Mouse (Mus musculus): Measurements from ENCODE around the gene Rab21. TPM values are rescaled to one million over a fixed set of nuclear protein-coding genes. Genes with fewer than 3 reads are reported as not detected.
"Not testable (repeated sequence)": the region's sequence is repeated elsewhere in the genome, so short reads cannot be mapped to it uniquely, and the experiment has no call there.

The Rab21 gene
- polyA plus RNA-seq, 1 experiment from 2014 or later, result 15.4 TPM

- H3K4me3 ChIP-seq (ENCODE audit: low read depth, low read length), result no peak overlapping the region
- no peak overlapping the region for H3K9ac ChIP-seq (replicated peaks; ENCODE audit: low read depth, low read length)
- H3K4me1 ChIP-seq (ENCODE audit: control insufficient read depth, insufficient read depth, low read length), result no peaks in the 10 kb centered on the region
- WGBS, result 90% methylated on average over 9 of the region's 9 CpGs
- H3K27me3 ChIP-seq (ENCODE audit: control insufficient read depth, insufficient read depth, low read length), result no peaks in the 10 kb centered on the region
- no peak for ATAC-seq (ENCODE audit: low read depth)
- no peak overlapping the region for H3K4me2 ChIP-seq (ENCODE audit: low read depth, low read length)
- no peaks in the 10 kb centered on the region for H3K9me3 ChIP-seq (ENCODE audit: control insufficient read depth, low read length)
- no peak overlapping the region for H3K27ac ChIP-seq (ENCODE audit: low read depth, low read length)
- H3K36me3 ChIP-seq (ENCODE audit: control insufficient read depth, insufficient read depth, low read length), result 0 out of 2 replicates have a peak, but pooled peaks cover 3% of the 10 kb centered on the region
These were observed 18.1 kb upstream of the Rab21 start for GRCm38 (mm10) chr10:115333528-115333927.

GRCm38 (mm10) chr10:115332997-115333396 lies 17.6 kb upstream of the Rab21 start:
- no peak for ATAC-seq (ENCODE audit: low read depth)
- H3K9me3 ChIP-seq (ENCODE audit: control insufficient read depth, low read length), result no peaks in the 10 kb centered on the region
- H3K27me3 ChIP-seq (ENCODE audit: control insufficient read depth, insufficient read depth, low read length), result no peaks in the 10 kb centered on the region
- H3K4me1 ChIP-seq (ENCODE audit: control insufficient read depth, insufficient read depth, low read length), result no peaks in the 10 kb centered on the region
- H3K27ac ChIP-seq (ENCODE audit: low read depth, low read length), result no peak overlapping the region
- H3K4me2 ChIP-seq (ENCODE audit: low read depth, low read length), result no peak overlapping the region
- 0 out of 2 replicates have a peak, but pooled peaks cover under 1% of the 10 kb centered on the region for H3K36me3 ChIP-seq (ENCODE audit: control insufficient read depth, insufficient read depth, low read length)
- WGBS, result 91% methylated on average over 4 of the region's 4 CpGs
- H3K4me3 ChIP-seq (ENCODE audit: low read depth, low read length), result no peak overlapping the region
- no peak overlapping the region for H3K9ac ChIP-seq (replicated peaks; ENCODE audit: low read depth, low read length)

GRCm38 (mm10) chr10:115332420-115332952 lies 17.1 kb upstream of the Rab21 start:
- Histone ChIP-seq H3K27me3 (ENCODE audit: control insufficient read depth, insufficient read depth, low read length) (no peaks in the 10 kb centered on the region), H3K9me3 (ENCODE audit: control insufficient read depth, low read length) (no peaks in the 10 kb centered on the region), H3K9ac (replicated peaks; ENCODE audit: low read depth, low read length) (no peak overlapping the region), H3K4me3 (ENCODE audit: low read depth, low read length) (no peak overlapping the region), H3K4me1 (ENCODE audit: control insufficient read depth, insufficient read depth, low read length) (no peaks in the 10 kb centered on the region), H3K36me3 (ENCODE audit: control insufficient read depth, insufficient read depth, low read length) (no peaks in the 10 kb centered on the region), H3K4me2 (ENCODE audit: low read depth, low read length) (no peak overlapping the region), H3K27ac (ENCODE audit: low read depth, low read length) (no peak overlapping the region)
- WGBS, result 85% methylated on average over 8 of the region's 8 CpGs
- ATAC-seq (ENCODE audit: low read depth), result no peak

- no peaks in the 10 kb centered on the region for H3K27me3 ChIP-seq (ENCODE audit: control insufficient read depth, insufficient read depth, low read length)
- H3K9ac ChIP-seq (replicated peaks; ENCODE audit: low read depth, low read length), result no peak overlapping the region
- H3K4me1 ChIP-seq (ENCODE audit: control insufficient read depth, insufficient read depth, low read length), result no peaks in the 10 kb centered on the region
- 88% methylated on average over 3 of the region's 3 CpGs for WGBS
- H3K4me3 ChIP-seq (ENCODE audit: low read depth, low read length), result no peak overlapping the region
- no peaks in the 10 kb centered on the region for H3K36me3 ChIP-seq (ENCODE audit: control insufficient read depth, insufficient read depth, low read length)
- no peaks in the 10 kb centered on the region for H3K9me3 ChIP-seq (ENCODE audit: control insufficient read depth, low read length)
- ATAC-seq (ENCODE audit: low read depth), result no peak
- H3K27ac ChIP-seq (ENCODE audit: low read depth, low read length), result no peak overlapping the region
- no peak overlapping the region for H3K4me2 ChIP-seq (ENCODE audit: low read depth, low read length)
These were observed 13.7 kb upstream of the Rab21 start for GRCm38 (mm10) chr10:115329010-115329530.

GRCm38 (mm10) chr10:115328514-115328913 lies 13.1 kb upstream of the Rab21 start:
- 80% methylated on average over 6 of the region's 6 CpGs for WGBS
- Histone ChIP-seq H3K4me3 (ENCODE audit: low read depth, low read length) (no peak overlapping the region), H3K36me3 (ENCODE audit: control insufficient read depth, insufficient read depth, low read length) (no peaks in the 10 kb centered on the region), H3K4me2 (ENCODE audit: low read depth, low read length) (no peak overlapping the region), H3K27me3 (ENCODE audit: control insufficient read depth, insufficient read depth, low read length) (no peaks in the 10 kb centered on the region), H3K27ac (ENCODE audit: low read depth, low read length) (no peak overlapping the region), H3K9me3 (ENCODE audit: control insufficient read depth, low read length) (no peaks in the 10 kb centered on the region), H3K9ac (replicated peaks; ENCODE audit: low read depth, low read length) (no peak overlapping the region), H3K4me1 (ENCODE audit: control insufficient read depth, insufficient read depth, low read length) (no peaks in the 10 kb centered on the region)
- no peak for ATAC-seq (ENCODE audit: low read depth)

DNA sequence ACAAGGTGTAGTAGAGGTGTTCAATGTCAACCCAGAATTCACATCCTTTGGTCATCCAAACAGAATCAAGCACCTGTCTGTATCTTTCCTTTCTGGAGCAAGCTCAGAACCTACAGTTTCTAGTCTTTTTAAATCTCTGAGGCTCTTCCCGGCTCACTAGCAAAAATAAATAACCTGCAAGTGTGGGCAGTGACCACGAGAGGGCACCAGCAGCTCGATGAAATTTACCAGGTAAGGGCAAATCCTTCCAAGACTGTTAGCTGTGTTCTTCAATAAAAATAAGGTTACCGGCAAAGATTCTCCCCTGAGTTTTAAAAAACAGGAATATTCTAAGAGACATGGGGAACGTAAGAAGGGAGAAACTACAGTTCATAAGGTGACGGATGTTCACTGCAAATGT lies 7.9 kb upstream of the Rab21 start:
- Histone ChIP-seq H3K36me3 (ENCODE audit: control insufficient read depth, insufficient read depth, low read length) (no peaks in the 10 kb centered on the region), H3K9ac (replicated peaks; ENCODE audit: low read depth, low read length) (no peak overlapping the region), H3K4me3 (ENCODE audit: low read depth, low read length) (no peak overlapping the region), H3K27ac (ENCODE audit: low read depth, low read length) (no peak overlapping the region), H3K4me2 (ENCODE audit: low read depth, low read length) (no peak overlapping the region), H3K4me1 (ENCODE audit: control insufficient read depth, insufficient read depth, low read length) (no peaks in the 10 kb centered on the region), H3K27me3 (ENCODE audit: control insufficient read depth, insufficient read depth, low read length) (no peaks in the 10 kb centered on the region), H3K9me3 (ENCODE audit: control insufficient read depth, low read length) (no peaks in the 10 kb centered on the region)
- ATAC-seq (ENCODE audit: low read depth), result no peak
- WGBS, result 10% methylated on average over 6 of the region's 6 CpGs

DNA sequence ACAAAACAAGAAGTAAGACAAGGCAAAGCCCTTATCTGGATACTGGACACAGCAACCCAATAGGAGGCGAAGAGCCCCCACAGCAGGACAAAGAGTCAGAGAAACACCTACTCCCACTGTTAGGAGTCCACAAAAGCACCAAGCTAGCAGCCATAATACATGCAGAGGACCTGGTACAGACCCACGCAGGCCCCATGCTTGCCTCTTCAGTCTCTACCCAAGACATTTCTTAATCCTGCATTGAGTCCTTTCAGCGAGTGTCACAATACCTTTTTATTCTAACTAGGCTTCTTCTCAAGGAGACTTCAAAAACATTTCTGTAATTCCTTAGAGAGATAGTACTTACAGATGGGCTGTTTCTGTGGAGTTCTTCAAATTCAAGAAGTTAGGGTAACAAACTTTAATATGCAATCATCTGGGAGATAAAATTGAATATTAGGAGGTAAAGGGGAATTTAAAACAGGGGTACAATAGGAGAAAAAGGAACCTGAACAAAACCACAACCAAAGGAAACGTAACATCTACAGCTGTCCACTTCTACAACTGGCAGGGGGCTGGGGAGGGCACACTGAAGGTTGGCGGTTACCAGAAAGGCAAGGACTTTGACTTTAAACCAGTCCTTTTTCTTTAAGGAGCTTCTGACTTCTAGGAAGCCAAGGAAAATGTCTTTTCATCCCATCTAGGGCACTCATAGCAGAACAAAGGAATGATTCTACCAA lies 6.1 kb upstream of the Rab21 start:
- H3K9me3 ChIP-seq (ENCODE audit: control insufficient read depth, low read length), result no peaks in the 10 kb centered on the region
- H3K4me3 ChIP-seq (ENCODE audit: low read depth, low read length), result no peak overlapping the region
- H3K4me1 ChIP-seq (ENCODE audit: control insufficient read depth, insufficient read depth, low read length), result no peaks in the 10 kb centered on the region
- no peak overlapping the region for H3K27ac ChIP-seq (ENCODE audit: low read depth, low read length)
- H3K9ac ChIP-seq (replicated peaks; ENCODE audit: low read depth, low read length), result no peak overlapping the region
- H3K36me3 ChIP-seq (ENCODE audit: control insufficient read depth, insufficient read depth, low read length), result no peaks in the 10 kb centered on the region
- whole genome bisulfite sequencing, result 84% methylated on average over 5 of the region's 5 CpGs
- no peaks in the 10 kb centered on the region for H3K27me3 ChIP-seq (ENCODE audit: control insufficient read depth, insufficient read depth, low read length)
- no peak overlapping the region for H3K4me2 ChIP-seq (ENCODE audit: low read depth, low read length)
- ATAC-seq (ENCODE audit: low read depth), result no peak

DNA sequence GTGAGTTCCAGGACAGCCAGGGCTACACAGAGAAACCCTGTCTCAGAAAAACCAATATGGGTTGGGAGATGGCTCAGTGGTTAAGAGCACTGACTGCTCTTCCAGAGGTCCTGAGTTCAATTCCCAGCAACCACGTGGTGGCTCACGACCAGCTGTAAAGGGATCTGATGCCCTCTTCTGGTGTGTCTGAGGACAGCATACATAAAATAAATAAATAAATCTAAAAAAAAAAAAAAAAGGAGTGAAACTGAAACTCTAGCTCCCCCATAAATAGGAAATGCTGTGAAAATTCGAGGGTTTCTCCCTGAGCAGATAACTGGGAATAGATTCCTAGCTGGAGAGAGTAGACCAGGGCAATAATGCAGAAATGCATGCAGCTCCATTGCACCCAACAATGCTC lies 3.0 kb upstream of the Rab21 start:
- not testable (repeated sequence) for H3K27ac ChIP-seq (ENCODE audit: low read depth, low read length); ATAC-seq (ENCODE audit: low read depth); H3K4me1 ChIP-seq (ENCODE audit: control insufficient read depth, insufficient read depth, low read length); H3K4me3 ChIP-seq (ENCODE audit: low read depth, low read length); H3K9ac ChIP-seq (replicated peaks; ENCODE audit: low read depth, low read length); H3K9me3 ChIP-seq (ENCODE audit: control insufficient read depth, low read length); H3K36me3 ChIP-seq (ENCODE audit: control insufficient read depth, insufficient read depth, low read length); H3K4me2 ChIP-seq (ENCODE audit: low read depth, low read length); H3K27me3 ChIP-seq (ENCODE audit: control insufficient read depth, insufficient read depth, low read length)
- 66% methylated on average over 3 of the region's 3 CpGs for WGBS

GRCm38 (mm10) chr10:115316313-115316712 lies 919 bp upstream of the Rab21 start:
- Histone ChIP-seq H3K4me2 (ENCODE audit: low read depth, low read length) (peak overlapping the region; percentile 55), H3K9ac (replicated peaks; ENCODE audit: low read depth, low read length) (no peak overlapping the region; the same call in 1 of the 2 replicates), H3K27ac (ENCODE audit: low read depth, low read length) (peak overlapping the region; percentile 98; the same call in 1 of the 2 replicates), H3K36me3 (ENCODE audit: control insufficient read depth, insufficient read depth, low read length) (no peaks in the 10 kb centered on the region), H3K9me3 (ENCODE audit: control insufficient read depth, low read length) (no peaks in the 10 kb centered on the region), H3K27me3 (ENCODE audit: control insufficient read depth, insufficient read depth, low read length) (no peaks in the 10 kb centered on the region; the same call in 1 of the 2 replicates), H3K4me1 (ENCODE audit: control insufficient read depth, insufficient read depth, low read length) (peaks cover 20% of the 10 kb centered on the region), H3K4me3 (ENCODE audit: low read depth, low read length) (peak overlapping the region; percentile 93)
- no peak for ATAC-seq (ENCODE audit: low read depth)
- 57% methylated on average over 11 of the region's 11 CpGs for WGBS

Data from neural tube, embryonic 14.5 days (tissue).